Mouse (Mus musculus) hindbrain, postnatal 0 days (tissue): ENCODE results near the gene Dyrk1a. TPM values are rescaled to one million over a fixed set of nuclear protein-coding genes. Genes with fewer than 3 reads are reported as not detected.

Source experiments
- ATAC-seq: fragments of 200-750 bp; cut with Nextera tagmentation; 2 replicates; pipeline ENCODE4 v1.8.0; 2017; ENCODE audit warnings: mild to moderate bottlenecking, moderate TSS enrichment, moderate library complexity
- DNase-seq: peaks from one replicate; pipeline ENCODE4 v3.0.0-alpha.2; 2015; ENCODE audit warnings: low spot score
- H3K27ac ChIP-seq: fragments of 300-500 bp; sonication (generic); 2 replicates; pipeline ENCODE4 v1.5.1; 2014; ENCODE audit warnings: mild to moderate bottlenecking
- H3K27me3 ChIP-seq: fragments of 300-500 bp; sonication (generic); 2 replicates; pipeline ENCODE4 v1.6.1; 2014; ENCODE audit warnings: low read length, mixed read lengths; ENCODE audit not compliant: insufficient read depth
- H3K36me3 ChIP-seq: fragments of 300-500 bp; sonication (generic); 2 replicates; pipeline ENCODE4 v1.6.1; 2014; ENCODE audit warnings: low read length, mixed read lengths; ENCODE audit not compliant: insufficient read depth
- H3K4me1 ChIP-seq: fragments of 300-500 bp; sonication (generic); 2 replicates; pipeline ENCODE4 v1.6.1; 2014; ENCODE audit warnings: antibody characterized with exemption, low read length, mixed read lengths; ENCODE audit not compliant: insufficient read depth
- H3K4me2 ChIP-seq: fragments of 300-500 bp; sonication (generic); 2 replicates; pipeline ENCODE4 v1.6.1; 2014; ENCODE audit warnings: low read depth, mild to moderate bottlenecking, low read length, moderate library complexity, mixed read lengths
- H3K4me3 ChIP-seq: fragments of 300-500 bp; sonication (generic); 2 replicates; pipeline ENCODE4 v1.5.1; 2014; ENCODE audit warnings: low read length
- H3K9ac ChIP-seq: fragments of 300-500 bp; sonication (generic); replicated peaks from 2 replicates; pipeline ENCODE4 v1.6.1; 2014; ENCODE audit warnings: mild to moderate bottlenecking, low read length, moderate library complexity, mixed read lengths
- H3K9me3 ChIP-seq: fragments of 300-500 bp; sonication (generic); 2 replicates; pipeline ENCODE4 v1.6.1; 2016; ENCODE audit warnings: low read length, mixed read lengths
- CTCF ChIP-seq: IDR thresholded peaks from 2 replicates; pipeline ENCODE4 v1.5.1; 2016; ENCODE audit warnings: antibody characterized with exemption, control low read depth, low read depth
- WGBS: fragments of 180-500 bp; shearing (Covaris S2); extraction: QIAGEN DNeasy Blood & Tissue Kit; methylation state at CpG from one replicate; pipeline ENCODE4 v1.1.7; 2014; 5-methylcytosine and 5-hydroxymethylcytosine counted together
- polyA plus RNA-seq: library from polyadenylated mRNA; unstranded; fragments of >200 nt; fragmentation: Nextera tagmentation; extraction: Ambion mirVana; gene quantifications from 2 replicates; pipeline ENCODE4 v1.2.1, GENCODE M21; 2015
- total RNA-seq: library from RNA; depleted of rRNA; stranded (reverse); fragments of >200 nt; gene quantifications from 2 replicates; pipeline ENCODE4 v1.2.3, GENCODE M21; 2014

Dyrk1a gene
- total and polyA plus RNA-seq, 2 experiments from 2014 or later, result 13.0 to 91.5 TPM

DNA sequence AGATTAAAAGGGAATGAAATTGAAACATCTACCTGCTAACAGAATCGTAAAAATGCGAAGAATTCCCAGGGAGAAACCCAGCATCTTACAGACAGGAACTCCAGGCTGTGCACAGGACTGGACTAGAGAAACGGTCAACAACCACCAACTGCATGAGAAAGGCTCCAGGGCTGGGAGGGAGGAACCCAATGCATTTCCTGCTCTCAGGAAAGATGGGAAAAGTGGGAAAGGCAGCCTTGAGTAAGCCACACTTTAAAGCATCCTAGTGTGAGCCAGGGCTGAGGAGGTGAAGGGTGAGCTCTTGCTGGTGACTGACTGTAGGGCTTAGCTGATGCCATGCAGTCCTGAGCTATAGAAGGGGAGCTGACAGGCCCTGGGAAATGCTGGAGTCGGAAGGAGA lies 131.3 kb downstream of the Dyrk1a start:
- Histone ChIP-seq H3K4me1 (no peaks in the 10 kb centered on the region), H3K27ac (no peak overlapping the region), H3K27me3 (no peaks in the 10 kb centered on the region), H3K9ac (no peak overlapping the region), H3K4me3 (no peak overlapping the region), H3K4me2 (no peak overlapping the region), H3K36me3 (no peaks in the 10 kb centered on the region; the same call in 1 of the 2 replicates), H3K9me3 (no peaks in the 10 kb centered on the region)
- TF ChIP-seq CTCF, result no peak
- WGBS, result 84% methylated on average over 4 of the region's 4 CpGs
- DNase-seq (no peak), ATAC-seq (no peak)

DNA sequence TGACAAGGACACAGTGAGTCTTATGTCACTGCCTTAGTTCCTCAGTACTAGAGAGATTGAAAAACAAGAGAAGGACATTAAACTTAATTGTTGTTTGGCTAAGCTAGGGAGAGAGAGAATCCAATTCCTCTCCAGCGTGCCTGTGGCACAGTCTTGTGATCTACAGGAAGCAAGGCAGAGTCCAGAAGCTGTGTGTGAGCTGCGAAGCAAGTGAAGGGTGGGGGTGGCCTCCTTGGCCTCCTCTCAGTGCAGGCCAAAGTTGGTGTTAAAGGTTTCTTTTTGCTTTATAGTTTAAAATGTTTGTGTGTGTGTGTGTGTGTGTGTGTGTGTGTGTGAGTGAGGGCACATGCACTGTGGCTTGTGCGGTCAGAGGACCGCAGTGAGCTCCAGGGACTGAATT lies 132.2 kb downstream of the Dyrk1a start:
- H3K9ac ChIP-seq, result no peak overlapping the region
- H3K4me1 ChIP-seq, result no peaks in the 10 kb centered on the region
- no peaks in the 10 kb centered on the region for H3K9me3 ChIP-seq
- no peak overlapping the region for H3K27ac ChIP-seq
- no peak overlapping the region for H3K4me3 ChIP-seq
- TF ChIP-seq CTCF, result no peak
- H3K27me3 ChIP-seq, result no peaks in the 10 kb centered on the region
- 89% methylated on average over 4 of the region's 4 CpGs for WGBS
- ATAC-seq (no peak), DNase-seq (no peak)
- H3K4me2 ChIP-seq, result no peak overlapping the region
- no peaks in the 10 kb centered on the region for H3K36me3 ChIP-seq

DNA sequence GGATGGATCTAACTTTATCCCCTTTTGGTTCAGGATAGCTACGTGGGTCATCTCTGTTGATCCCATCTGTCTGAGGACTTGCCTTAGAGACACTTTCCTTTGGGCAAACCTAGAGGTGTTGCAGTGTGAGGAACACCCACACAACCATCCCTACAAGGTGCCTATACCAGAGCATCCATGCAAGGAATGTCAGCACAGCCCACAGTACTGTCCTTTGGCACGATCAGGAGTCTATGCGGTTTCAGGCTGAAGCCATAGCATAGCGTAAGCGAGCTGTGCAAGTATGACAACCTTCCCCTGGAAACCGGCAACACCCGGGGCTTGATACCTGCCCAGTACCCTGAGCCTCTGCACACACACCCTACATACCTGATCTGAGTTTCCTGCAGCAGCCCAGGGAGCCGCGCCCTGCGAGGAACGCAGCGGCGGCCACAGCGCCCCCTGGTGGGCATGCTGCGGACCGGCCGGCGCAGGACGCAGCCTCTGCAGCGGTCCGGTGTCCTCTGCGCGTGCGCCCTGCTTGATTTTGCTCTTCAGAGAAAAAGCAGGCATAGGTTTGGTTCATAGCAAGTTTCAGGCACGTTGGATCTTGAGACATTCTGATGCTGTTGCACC lies 143.8 kb downstream of the Dyrk1a start:
- DNase-seq (peak; percentile 92), ATAC-seq (peak; percentile 94)
- Histone ChIP-seq H3K27ac (no peak overlapping the region), H3K4me1 (no peaks in the 10 kb centered on the region), H3K4me2 (peak overlapping the region; percentile 64), H3K4me3 (peak overlapping the region; percentile 40), H3K9me3 (no peaks in the 10 kb centered on the region), H3K27me3 (no peaks in the 10 kb centered on the region), H3K9ac (peak overlapping the region; percentile 46), H3K36me3 (no peaks in the 10 kb centered on the region)
- peak; percentile 74 for TF ChIP-seq CTCF
- WGBS, result 8% methylated on average over 24 of the region's 25 CpGs

DNA sequence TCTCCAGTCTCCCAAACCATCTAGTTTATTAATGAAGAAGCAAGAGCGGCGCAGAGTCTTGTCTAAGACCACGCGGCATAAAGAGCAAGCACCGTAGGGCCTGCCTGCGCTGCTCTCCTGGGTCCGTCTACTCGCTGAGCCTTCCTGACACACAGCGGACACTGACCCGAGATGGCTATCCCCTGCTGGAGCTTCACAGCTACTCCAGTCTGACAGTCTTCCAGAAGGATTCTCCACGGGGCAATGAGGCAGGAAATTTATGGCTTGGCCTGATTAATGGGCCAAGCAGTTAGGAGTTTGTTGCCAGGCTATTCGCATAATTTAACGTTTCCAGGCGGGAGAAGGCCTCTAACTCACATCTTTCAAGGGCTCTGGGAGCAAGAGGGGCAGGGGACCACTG lies 144.7 kb downstream of the Dyrk1a start:
- DNase-seq (peak; percentile 36), ATAC-seq (no peak)
- Histone ChIP-seq H3K27ac (no peak overlapping the region), H3K27me3 (no peaks in the 10 kb centered on the region), H3K4me2 (no peak overlapping the region), H3K9ac (no peak overlapping the region), H3K9me3 (no peaks in the 10 kb centered on the region), H3K4me3 (no peak overlapping the region), H3K4me1 (no peaks in the 10 kb centered on the region), H3K36me3 (no peaks in the 10 kb centered on the region)
- TF ChIP-seq CTCF, result peak; percentile 17; the same call in 1 of the 2 replicates
- 46% methylated on average over 14 of the region's 14 CpGs for WGBS

DNA sequence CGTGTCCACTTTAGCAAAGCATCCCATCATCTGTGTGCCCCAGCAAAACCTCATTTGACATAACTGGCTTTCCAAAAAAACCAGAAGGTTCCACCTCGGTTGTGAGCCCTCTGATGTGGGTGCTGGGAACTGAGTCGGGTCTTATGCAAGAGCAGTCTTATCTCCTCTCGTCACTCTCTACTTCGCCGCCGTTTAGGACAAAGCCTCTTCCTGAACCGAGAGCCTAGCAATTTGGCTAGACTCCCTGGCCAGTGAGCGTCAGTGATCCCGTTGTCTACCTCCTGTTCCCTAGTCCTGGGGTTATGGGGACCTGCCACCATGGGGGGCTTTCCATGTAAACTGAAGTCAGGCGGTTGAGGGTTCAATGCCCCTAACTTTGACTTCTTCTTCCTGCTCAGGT lies 147.2 kb downstream of the Dyrk1a start:
- no peak for ATAC-seq
- WGBS, result 95% methylated on average over 11 of the region's 11 CpGs
- no peak overlapping the region for H3K9ac ChIP-seq

DNA sequence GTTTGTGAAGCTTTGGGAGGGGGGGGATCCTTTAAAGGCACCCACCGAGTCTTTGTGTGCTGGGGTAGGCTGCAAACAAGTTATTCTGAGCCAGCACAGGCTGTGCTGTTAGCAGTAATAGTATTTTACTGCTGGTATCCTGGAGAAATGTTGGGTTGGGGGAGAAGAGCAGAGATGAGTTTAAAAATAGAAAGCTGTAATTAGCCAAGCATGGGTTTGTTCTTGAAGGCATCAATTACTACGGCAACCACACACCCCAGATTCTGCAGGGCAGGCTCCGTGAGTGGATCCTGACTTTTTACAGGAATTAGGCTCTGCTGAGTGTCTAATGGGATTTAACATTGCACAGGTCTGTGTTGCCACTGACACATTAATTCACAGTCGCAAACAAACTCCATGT lies 149.1 kb downstream of the Dyrk1a start:
- no peak for TF ChIP-seq CTCF
- ATAC-seq (no peak), DNase-seq (no peak)
- Histone ChIP-seq H3K9ac (no peak overlapping the region), H3K4me1 (no peaks in the 10 kb centered on the region), H3K4me2 (no peak overlapping the region), H3K27me3 (no peaks in the 10 kb centered on the region), H3K4me3 (no peak overlapping the region), H3K27ac (no peak overlapping the region), H3K9me3 (no peaks in the 10 kb centered on the region), H3K36me3 (no peaks in the 10 kb centered on the region)
- 68% methylated on average over 4 of the region's 4 CpGs for WGBS

More for the DNA sequence above, 147.2 kb downstream of the Dyrk1a start:
- Histone ChIP-seq H3K27me3 (no peaks in the 10 kb centered on the region), H3K36me3 (no peaks in the 10 kb centered on the region), H3K27ac (no peak overlapping the region), H3K4me1 (no peaks in the 10 kb centered on the region), H3K9me3 (no peaks in the 10 kb centered on the region), H3K4me3 (no peak overlapping the region), H3K4me2 (no peak overlapping the region)
- no peak for TF ChIP-seq CTCF
- no peak for DNase-seq

DNA sequence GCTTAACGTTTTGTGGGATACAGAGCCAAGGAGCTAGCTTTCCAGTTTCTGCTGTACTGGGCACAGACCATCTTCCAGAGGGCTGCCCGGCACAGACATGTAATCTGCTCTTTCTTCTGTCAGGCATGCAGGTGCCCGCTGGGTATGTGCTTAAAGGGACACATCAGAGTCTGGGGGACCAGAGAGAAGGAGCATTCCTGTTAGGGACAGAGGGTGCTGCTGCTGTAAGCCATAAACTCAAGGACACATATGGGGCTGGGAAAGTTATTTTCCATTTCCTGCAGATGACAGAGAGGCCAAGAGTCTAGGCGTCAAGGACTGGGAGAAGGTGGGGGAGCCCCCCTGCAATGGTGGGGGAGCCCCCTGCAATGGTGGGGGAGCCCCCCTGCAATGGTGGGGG lies 149.7 kb downstream of the Dyrk1a start:
- no peak for ATAC-seq
- no peak overlapping the region for H3K27ac ChIP-seq
- no peaks in the 10 kb centered on the region for H3K27me3 ChIP-seq
- DNase-seq, result no peak
- no peaks in the 10 kb centered on the region for H3K36me3 ChIP-seq
- no peaks in the 10 kb centered on the region for H3K4me1 ChIP-seq
- no peak overlapping the region for H3K4me3 ChIP-seq
- H3K9me3 ChIP-seq, result no peaks in the 10 kb centered on the region
- H3K9ac ChIP-seq, result no peak overlapping the region
- no peak for TF ChIP-seq CTCF
- WGBS, result 75% methylated on average over 4 of the region's 4 CpGs
- no peak overlapping the region for H3K4me2 ChIP-seq
